Mouse (Mus musculus): ENCODE measurements around the gene 4933402N03Rik. TPM values are rescaled to one million over a fixed set of nuclear protein-coding genes. Genes with fewer than 3 reads are reported as not detected.

The 4933402N03Rik gene
- polyA plus RNA-seq (2012; rRNA removed): 0.05 and 0.06 TPM in 2 replicates

- no peak for DNase-seq (ENCODE audit: low read depth)
Observed at GRCm38 (mm10) chr7:131146214-131146613, at the start of gene 4933402N03Rik. Gene 4933402N03Rik (minus strand): TSS chr7:131146314.

DNA sequence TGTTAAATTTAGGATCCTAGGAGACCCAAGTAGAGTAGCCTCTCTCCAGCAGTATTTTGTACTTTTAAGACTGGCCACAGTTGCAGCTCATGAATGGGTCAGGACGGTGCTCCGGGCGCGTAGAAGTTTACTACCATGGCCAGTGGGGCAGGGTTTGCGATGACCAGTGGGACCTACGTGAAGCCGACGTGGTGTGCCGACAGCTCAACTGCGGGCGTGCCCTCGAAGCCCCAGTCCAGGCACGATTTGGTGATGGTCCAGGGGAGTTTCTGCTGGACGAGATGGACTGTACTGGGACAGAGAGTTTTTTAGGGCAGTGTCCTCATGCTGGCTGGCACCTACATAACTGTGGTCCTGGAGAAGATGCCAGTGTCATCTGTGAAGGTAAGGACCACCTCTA lies 41.9 kb upstream of the 4933402N03Rik start:
- no peak for DNase-seq (ENCODE audit: low read depth)

GRCm38 (mm10) chr7:131187047-131187446 lies 40.9 kb upstream of the 4933402N03Rik start:
- no peak for DNase-seq (ENCODE audit: low read depth)

DNA sequence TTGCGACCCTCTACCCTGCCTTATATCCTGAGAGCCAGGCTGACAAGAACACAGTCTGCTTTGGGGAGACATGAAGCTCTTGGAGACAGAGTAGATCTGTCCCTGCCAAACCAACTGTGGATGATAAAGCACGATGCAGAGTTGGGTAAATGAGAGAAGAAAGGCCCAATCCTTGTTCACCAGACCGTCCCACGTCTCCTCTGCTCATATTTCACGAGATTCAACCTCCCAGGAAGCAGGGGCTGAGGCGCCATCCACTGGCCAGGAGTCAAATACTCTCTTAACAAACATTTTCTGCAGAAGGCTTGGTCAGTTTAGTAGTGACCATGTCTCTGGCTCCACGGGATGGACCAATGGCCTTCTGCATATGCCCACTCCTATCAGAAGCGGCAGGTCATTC lies 38.2 kb upstream of the 4933402N03Rik start:
- DNase-seq (ENCODE audit: low read depth): no peak

- DNase-seq (ENCODE audit: low read depth): no peak
Observed at GRCm38 (mm10) chr7:131182685-131183084, 36.6 kb upstream of the 4933402N03Rik start.

GRCm38 (mm10) chr7:131174121-131174520 lies 28.0 kb upstream of the 4933402N03Rik start, which contains the start of gene 5430419D17Rik:
Gene 5430419D17Rik (plus strand): TSS chr7:131174402.
- DNase-seq (ENCODE audit: low read depth): no peak

DNA sequence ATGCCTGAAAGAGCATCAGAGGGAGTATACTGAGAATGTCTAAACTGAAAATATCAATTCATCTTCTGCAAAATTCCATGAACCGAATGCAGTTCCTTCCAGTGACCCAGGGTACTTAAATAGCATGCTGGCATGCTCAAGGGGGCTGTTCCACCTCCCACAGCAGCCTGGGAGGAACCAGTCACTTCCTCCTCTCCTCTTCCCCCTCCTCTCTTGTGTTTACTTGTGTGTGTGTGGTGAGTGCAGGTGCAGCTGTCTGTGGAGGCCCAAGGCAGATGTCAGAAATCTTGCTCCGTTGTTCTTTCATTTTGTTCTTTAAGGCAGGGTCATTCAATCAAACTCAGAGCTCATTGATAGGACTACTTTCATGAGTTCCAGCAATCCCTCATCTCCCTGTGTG lies 23.0 kb upstream of the 4933402N03Rik start:
- DNase-seq (ENCODE audit: low read depth): no peak

DNA sequence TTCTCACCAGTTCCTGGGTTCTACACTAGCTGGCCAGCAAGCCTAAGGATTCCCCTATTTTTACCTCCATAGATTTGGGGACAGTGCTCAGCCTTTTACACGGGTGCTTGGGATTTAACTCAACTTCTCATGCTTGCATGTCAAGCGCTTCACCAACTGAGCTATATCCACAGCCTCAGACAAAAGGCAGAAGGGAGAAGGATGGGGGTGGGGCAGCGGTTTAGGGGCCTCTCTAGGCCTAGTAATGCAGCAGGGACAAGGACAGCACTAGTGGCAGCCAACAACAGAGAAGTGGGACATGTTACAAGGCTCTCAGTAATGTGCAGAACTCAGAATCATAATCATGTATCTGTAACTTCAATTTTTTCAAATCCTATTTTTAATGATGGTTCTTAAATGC lies 21.7 kb upstream of the 4933402N03Rik start:
- no peak for DNase-seq (ENCODE audit: low read depth)

DNA sequence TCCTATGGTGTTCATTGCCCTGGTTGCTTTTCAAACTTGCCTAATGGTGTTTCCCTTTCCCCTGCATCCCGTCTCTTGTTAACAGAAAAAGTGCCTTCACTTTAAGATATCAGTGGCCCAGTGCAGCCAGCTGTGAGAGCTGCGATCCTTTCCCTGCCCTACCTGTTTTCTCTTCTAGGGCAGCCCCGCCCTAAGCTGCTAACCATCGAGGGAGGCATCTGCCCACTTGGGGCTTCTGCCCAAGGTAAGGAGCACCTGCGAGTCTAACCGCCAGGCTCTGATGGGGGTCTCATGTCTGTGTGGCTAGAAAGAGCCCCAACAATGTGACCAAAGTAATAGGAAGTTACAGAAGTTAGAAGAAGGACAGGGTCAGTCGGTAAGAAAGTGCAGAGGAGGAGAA lies 16.1 kb upstream of the 4933402N03Rik start:
- no peak for DNase-seq (ENCODE audit: low read depth)

DNA sequence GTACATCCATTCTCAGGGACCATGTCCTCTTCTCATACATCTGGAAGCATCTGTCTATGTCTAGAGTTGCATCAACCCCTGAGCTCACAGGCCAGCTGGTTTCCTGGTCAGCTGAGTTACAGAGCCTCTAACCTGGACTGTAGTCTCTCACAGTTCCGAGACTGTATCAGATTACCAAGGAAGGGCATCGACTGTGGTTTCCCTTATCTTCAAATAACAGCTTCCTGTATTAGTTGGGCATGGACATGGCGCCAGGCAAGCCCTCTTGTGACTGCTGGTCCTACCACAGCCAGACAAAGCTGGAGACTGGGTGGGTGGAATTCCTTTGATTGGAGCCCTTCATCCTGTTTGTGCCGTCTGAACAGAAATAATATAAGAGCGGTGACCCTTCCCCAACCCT lies 6.9 kb upstream of the 4933402N03Rik start:
- no peak for DNase-seq (ENCODE audit: low read depth)

DNA sequence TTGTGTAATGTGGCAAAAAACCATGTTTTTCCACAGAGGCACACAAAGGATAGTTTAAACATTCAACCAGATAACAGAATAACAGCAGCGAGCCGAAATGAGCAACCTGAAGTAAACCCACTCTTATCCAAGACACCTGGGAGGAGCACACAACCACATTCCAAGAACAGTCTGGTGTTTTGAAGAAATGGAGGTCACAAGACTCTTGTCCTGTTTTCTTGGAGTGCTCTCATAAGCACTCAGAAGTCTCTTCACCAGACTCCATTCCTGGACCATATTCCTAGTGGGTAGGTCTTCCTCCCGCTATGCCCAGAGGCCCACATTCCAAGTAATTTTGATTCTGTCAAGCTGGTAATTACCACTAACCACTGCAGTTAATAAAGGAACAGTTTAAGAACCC lies 4.1 kb upstream of the 4933402N03Rik start:
- no peak for DNase-seq (ENCODE audit: low read depth)

DNA sequence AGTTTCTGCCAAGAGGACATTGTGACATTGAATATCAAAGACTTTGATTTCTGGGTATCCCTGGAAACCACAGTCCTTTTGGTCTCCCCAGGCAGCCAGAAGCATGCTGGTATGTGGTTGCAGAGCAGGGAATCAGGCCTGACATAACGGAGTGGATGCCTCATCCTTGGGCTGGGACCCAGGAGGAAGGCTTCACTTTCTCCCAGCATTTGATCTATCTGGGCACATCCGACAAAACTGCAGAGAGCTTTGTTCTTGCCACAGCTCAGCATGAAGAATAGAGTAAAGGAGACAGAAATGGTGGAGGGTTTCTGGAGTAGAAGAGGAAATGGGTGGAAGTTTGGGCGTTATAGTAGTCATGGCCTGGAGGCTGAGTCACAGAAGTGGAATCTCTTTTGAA lies 12.9 kb downstream of the 4933402N03Rik start:
- DNase-seq (ENCODE audit: low read depth): no peak

GRCm38 (mm10) chr7:131130021-131130420 lies 16.1 kb downstream of the 4933402N03Rik start:
- DNase-seq (ENCODE audit: low read depth): no peak

GRCm38 (mm10) chr7:131122210-131122807 lies 23.8 kb downstream of the 4933402N03Rik start:
- DNase-seq (ENCODE audit: low read depth): no peak

DNA sequence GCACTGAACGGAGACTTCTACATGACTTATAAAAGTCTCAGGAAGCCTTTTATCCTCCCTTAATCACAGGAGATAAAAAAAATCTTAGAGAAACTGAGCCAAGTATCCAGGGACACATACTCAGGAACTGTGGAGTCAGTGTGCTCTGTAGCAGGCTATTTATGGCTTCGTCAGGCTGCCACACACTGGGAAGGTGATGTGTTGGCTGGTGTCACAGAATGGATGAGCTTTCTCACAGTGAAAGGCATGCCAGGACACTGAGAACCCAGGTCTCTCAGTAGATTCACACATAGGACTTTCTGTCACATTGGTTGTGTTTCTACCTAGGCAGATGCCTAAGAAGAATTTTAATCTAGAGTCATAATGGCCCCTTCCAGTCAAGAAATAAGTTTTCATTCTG lies 31.7 kb downstream of the 4933402N03Rik start:
- no peak for DNase-seq (ENCODE audit: low read depth)

DNA sequence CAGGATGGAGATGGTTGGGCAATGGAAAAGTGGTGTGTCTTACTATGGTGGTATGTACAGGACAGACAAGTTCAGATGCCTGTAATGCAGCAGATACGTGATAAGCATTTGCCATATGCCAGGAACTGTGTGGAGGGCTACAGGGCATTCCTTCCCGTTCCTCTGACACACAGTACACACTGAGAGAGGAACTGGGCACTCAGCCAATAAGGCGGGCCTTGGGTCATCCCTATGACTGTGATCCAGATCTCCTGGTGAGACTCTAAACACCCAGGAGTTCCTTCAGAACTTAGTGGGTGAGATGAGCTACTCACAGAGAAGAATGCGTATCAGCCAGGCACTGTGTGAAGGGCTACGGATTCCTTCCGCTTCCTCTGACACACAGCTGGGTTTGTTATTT lies 32.4 kb downstream of the 4933402N03Rik start:
- no peak for DNase-seq (ENCODE audit: low read depth)

DNA sequence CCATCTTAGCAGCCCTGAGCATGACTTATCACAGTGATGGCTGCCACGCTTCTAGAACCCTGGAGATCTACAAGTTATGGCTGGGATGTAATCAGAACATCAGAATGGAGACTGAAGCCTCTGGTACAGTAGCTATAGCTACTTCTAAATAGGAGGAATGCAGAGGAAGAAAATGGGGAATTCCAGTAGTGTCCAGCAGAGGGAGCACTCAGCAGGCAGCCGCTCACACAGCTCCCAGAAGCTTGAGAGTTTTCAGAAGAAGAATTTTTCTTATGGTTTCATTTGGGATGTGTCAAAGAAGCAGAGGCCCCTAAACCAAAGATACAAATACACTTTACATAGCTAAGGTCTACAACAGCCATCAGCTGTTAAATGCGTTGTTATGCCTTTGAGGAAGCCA lies 33.6 kb downstream of the 4933402N03Rik start:
- no peak for DNase-seq (ENCODE audit: low read depth)

Other genes starting within 250 kb of the 4933402N03Rik start
- gene Htra1, start 210.2 kb downstream of the 4933402N03Rik start, polyA plus RNA-seq (2012; rRNA removed): 112 and 124 TPM in 2 replicates
- gene Dmbt1, start 114.3 kb downstream of the 4933402N03Rik start, polyA plus RNA-seq (2012; rRNA removed): 0.24 TPM in 1 of 2 replicates, not detected in the other
- 1.7 and 2.4 TPM in 2 replicates for gene 5430419D17Rik, start 28.1 kb upstream of the 4933402N03Rik start, polyA plus RNA-seq (2012; rRNA removed)
- gene Cuzd1, start 176.0 kb upstream of the 4933402N03Rik start, polyA plus RNA-seq (2012; rRNA removed): 2,056 and 2,398 TPM in 2 replicates
- gene Fam24b, start 183.2 kb upstream of the 4933402N03Rik start, polyA plus RNA-seq (2012; rRNA removed): 13.1 and 34.2 TPM in 2 replicates
- gene Fam24a, start 187.6 kb upstream of the 4933402N03Rik start, polyA plus RNA-seq (2012; rRNA removed): 0.43 and 1.1 TPM in 2 replicates
- 8.3 and 9.8 TPM in 2 replicates for gene 2310057M21Rik, start 216.4 kb upstream of the 4933402N03Rik start, polyA plus RNA-seq (2012; rRNA removed)
- 39.9 and 46.9 TPM in 2 replicates for gene Pstk, start 224.8 kb upstream of the 4933402N03Rik start, polyA plus RNA-seq (2012; rRNA removed)